Mouse (Mus musculus) brain, embryonic 18.5 days (tissue): ENCODE measurements around the gene Gnpat.

ENCODE experiments used
- DNase-seq: peaks from one replicate; pipeline ENCODE4 v3.0.0-alpha.2; 2012; ENCODE audit warnings: low read depth, low spot score

The Gnpat gene

DNA sequence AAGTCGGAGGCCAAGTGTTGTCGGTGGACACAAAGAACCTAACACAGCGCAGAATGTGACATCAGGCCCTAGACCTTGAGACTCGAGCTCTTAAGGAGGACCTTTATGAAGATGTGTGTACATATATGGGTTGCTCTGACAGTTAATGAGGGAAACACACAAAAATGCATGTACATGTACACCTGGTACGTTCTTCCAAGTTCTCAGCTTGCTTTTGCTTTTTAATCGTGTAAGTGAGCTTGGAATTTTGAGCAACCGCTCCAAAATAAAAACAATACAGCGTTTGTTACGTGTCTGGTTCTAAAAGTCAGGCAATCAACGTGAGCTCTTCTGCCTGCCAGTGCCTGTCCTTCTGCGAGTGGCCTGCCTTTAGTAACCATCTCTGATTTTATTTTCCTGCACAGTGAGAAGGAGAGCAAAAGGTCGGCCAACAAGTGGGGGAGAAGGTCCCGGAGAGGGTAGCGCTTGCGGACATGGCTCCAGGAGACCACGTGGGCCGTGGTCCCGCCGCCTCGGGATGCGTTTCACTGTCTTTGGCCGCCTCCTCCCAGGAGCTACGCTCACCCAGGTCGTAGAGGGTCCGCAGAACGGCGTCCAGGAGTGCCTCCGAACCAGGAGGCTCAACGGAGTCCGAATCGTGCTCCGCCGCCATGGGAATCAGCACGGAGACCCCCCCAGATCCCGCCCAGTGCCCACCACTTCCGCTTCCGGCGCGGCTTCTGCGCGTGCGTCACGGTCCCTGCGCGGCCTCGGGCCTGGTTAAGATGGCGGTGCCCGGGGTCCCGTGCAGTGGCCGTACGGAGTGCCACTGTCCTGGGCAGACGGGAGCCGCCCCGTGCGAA, at the start of gene Gnpat, which contains the start of gene 2810004N23Rik:
Gene Gnpat (plus strand): TSS at position 713 of the 842 bp plus-strand sequence.
Gene 2810004N23Rik (minus strand): TSS at position 800 of the 842 bp plus-strand sequence.
- DNase-seq, result peak; percentile 78

DNA sequence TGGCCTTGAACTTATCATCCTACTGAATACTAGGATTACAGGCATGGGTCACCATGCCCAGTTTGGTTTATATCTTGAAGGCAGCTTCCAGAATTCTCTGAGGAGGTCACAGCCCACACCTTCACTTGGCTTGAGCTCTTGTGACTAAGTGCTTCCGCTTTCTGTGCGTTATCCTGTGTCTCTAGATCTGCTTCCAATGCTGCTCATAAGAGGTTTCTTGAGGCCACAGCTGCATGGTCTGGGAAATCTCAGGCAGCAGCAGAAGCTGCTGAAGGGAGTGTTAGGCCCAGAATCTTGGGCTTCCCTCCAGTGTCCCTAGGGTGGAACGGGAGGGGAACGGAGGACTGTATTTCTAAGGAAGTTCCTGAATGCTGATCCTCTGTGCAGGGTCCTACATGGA, 49.5 kb upstream of the Gnpat start:
- DNase-seq, result no peak

DNA sequence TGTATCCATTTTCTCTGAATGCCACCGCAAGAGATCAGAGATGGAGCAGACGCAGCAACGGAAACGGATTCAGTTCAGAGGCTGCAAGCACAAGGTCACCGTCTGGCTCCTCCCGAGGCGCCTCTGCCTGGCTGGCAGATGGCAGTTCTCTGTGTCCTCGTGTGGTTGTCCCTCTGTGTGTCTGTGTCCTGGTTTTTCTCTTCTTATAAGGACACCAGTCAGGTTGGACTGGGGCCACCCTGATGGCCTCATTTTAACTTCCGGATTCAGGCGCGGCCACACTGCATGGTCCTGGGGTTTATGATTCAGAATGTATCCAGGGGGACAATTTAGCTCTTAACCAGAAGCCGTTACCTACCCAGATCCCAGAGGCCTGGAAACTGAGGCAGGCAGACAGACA, 47.0 kb upstream of the Gnpat start:
- DNase-seq, result no peak

GRCm38 (mm10) chr8:124816866-124817265, 46.0 kb upstream of the Gnpat start:
- no peak for DNase-seq

GRCm38 (mm10) chr8:124817361-124817760, 45.5 kb upstream of the Gnpat start:
- no peak for DNase-seq

- no peak for DNase-seq
These were observed 43.2 kb upstream of the Gnpat start for GRCm38 (mm10) chr8:124819612-124820115.

DNA sequence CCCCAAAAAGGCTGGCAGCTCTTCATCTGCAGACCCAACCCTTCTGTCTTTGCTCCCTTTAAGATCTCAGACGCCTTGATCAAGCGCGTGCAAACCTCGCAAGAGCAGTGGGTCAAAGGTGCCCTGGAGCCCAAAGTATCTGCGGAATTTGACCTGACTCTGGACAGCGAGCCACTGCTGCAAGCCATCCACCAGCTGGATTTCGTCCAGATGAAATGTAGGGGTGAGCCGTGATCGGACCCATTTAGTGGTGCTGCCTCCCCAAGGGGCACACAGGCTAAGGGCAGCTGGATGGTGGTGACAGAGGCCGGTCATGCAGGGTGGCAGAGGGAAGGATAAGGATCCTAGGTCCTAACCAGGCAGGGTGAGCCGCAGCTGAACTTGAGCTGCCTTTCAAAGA, 42.7 kb upstream of the Gnpat start:
- DNase-seq, result no peak

DNA sequence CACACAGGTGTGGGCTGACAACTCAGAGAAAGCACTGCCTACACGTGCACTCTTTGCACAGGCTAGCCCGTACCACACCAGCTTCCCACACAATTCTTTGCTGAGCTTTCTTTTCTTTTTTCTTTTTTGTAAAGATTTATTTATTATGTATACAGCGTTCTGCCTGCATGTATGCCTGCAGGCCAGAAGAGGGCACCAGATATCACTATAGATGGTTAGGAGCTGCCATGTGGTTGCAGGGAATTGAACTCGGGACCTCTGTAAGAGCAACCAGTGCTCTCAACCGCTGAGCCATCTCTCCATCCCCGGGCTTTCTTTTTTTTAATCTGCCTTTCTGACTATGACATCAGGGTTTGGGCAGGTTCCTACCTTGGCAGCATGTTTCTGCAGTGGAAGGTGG, 39.3 kb upstream of the Gnpat start:
- DNase-seq, result no peak

GRCm38 (mm10) chr8:124826658-124827057, 36.2 kb upstream of the Gnpat start:
- DNase-seq, result no peak

GRCm38 (mm10) chr8:124827387-124827786, 35.4 kb upstream of the Gnpat start:
- DNase-seq, result no peak

DNA sequence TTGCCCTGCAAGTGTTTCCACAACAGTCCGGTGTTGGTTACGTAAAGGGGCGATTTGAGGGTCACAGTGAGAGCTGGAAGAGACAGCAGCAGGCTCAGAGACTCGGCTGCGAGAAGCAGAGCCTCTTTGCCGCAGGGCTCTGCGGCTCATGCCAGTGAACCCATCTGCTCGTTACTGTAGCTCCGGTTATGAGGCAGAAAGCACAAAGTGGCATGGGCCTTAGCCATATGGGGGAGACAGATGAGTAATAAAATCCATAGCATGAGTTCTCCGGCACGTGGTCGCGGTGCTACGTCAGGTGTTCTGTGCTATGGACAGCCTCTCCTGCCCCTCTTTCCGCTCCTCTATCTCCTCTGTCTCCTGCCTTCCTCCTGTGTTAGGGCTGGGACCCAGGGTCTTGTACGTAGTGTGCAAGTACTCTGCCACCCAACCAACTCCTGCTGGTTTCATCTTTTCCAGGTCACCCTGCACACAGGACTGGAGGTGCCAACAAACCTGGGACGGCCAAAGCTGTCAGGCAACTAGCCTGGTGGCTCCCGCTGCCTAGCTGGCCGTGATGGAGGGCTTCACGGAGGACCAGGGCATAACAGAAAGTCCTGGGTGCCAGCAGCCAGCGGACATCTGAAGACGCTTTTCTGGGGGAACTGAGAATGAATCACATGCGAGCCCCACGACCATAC, 34.1 kb upstream of the Gnpat start:
- DNase-seq, result no peak

DNA sequence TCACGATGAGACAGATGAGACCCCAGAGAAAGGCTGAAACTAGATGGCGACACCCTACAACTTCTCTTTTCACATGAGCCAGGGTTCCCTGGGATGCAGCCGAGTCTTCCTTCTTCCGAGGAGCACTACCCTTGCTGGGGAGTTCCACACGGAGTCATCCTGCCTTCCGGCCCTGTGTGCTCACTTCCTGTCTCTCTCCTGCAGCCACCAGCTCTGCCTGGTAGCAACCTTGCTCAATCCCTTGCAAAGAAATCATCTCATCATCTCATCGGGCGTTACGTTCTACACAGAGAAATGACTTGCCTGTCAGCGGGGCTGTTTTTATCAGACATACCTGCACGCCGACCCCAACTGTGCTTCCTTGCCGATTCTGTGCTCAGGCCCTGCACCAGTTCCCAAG, 32.8 kb upstream of the Gnpat start:
- no peak for DNase-seq

GRCm38 (mm10) chr8:124831531-124831930, 31.3 kb upstream of the Gnpat start:
- no peak for DNase-seq

- DNase-seq, result no peak
These were observed 30.9 kb upstream of the Gnpat start for GRCm38 (mm10) chr8:124831941-124832340.

GRCm38 (mm10) chr8:124833430-124834205, 29.2 kb upstream of the Gnpat start:
- DNase-seq, result no peak

DNA sequence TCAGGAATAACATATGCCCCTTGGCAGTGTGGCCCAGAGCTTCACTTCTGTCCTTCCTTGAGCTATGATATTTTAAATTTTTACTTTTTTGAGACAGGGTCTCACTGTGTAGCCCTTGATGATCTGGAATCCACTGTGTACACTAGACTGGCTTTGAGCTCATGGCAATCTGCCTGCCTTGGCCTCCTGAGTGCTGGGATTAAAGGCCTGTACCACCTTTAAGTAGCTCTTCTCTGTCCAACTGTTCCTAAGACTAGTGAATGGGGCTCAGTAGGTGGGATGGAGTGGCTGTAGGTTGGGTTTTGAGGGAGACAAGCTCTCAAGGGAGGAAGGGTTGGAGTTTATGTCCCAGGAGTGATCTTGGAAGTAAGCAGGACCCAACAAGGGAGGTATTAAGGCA, 27.0 kb upstream of the Gnpat start:
- DNase-seq, result no peak

DNA sequence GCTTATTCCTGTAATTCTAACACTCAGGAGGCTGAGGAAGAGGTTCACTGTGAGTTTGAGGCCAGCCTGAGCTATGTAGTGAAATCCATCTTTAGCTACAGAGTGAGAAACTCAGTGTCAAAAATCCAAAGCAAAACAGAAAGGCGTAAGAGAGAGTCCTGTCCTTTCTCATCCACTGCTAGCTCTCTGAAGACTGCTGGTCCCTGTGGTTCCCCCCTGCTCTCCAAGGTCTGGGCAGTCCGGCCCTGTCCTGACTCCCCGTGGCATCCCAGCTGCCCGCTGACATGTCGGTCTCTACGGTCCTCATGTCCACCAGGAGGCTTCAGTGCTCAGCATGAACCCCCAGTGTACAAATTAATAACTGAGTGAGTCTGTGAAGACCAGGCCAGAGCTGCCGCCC, 26.6 kb upstream of the Gnpat start:
- DNase-seq, result no peak

DNA sequence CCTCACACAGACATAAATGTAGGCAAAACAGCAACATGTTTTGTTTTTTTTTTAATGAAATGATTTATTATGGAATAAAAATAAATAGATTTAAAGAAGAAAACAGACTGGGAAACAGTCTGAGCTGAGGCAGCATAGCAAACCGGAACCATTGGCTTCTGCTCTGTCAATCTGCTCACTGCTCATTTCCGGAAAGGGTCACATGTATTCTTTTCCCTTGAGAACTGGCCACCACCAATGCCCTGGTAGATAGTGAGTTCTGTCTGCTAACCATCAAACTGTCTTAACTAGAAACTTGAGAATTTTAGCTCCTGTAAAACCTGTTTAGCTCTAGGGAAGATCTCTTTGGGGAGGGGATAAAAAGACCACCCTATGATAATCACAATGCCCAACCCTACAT, 25.9 kb upstream of the Gnpat start:
- DNase-seq, result no peak

- DNase-seq, result no peak
These were observed 24.9 kb upstream of the Gnpat start for GRCm38 (mm10) chr8:124837956-124838355.

GRCm38 (mm10) chr8:124839371-124839770, 23.5 kb upstream of the Gnpat start:
- DNase-seq, result no peak

- no peak for DNase-seq
These were observed 21.9 kb upstream of the Gnpat start for GRCm38 (mm10) chr8:124840900-124841299.

- DNase-seq, result no peak
These were observed 21.1 kb upstream of the Gnpat start for GRCm38 (mm10) chr8:124841775-124842174.
